Mouse (Mus musculus): ENCODE measurements at regions not wholly inside any gene's neighbourhood (a gene's known extent, or its start where the extent isn't known, plus 50 kb on each side); places are given as distances from the start of the nearest gene placed in this dataset.
A peak's percentile ranks its signal among the peaks of the same experiment; 100 is the strongest.

- DNase-seq: no peak
Measured at GRCm38 (mm10) chr16:78877941-78878340, 52.8 kb upstream of the Chodl start.

DNA sequence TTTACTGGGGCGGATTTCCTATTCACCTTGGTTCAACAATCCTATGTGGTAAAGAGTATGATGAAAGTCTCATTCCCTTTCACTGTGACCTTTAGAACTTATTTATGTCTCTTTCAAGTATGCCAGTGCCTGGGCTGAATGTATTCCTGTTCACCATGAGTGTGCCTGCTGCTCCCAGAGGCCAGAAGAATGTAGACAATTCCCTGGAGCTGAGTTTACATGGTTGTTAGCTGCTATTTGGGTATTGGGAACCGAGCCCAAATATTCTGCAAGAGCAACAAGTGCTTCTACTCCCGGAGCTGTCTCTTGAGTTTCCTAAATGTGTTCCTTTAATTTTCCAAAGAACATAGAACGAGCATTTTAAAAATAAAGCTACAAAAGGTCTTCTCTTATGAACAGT is 71.7 kb upstream of the Chodl start:
- DNase-seq: no peak

- no peak for DNase-seq
Measured at GRCm38 (mm10) chr16:78830957-78831356, 99.8 kb upstream of the Chodl start.

DNA sequence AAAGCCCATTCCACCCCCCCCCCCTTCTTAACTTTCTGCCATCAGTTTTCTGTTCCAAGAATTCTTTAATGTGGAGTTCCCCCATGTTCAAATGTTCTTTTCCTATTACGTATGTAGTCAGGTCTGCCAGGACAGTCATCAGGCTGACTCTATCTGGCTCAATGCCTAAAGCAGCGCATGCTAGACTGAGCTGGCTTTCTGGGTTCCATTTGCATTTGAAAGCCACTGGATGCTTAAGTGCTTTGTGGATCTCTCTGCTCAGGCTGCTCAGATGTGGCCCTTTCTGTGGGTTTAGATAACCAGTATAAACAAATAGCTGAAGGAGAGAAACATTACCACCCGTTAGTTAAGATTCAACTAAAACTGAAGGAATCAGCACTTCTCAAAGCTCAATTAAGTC is 103.0 kb upstream of the Chodl start:
- DNase-seq: peak; percentile 5

DNA sequence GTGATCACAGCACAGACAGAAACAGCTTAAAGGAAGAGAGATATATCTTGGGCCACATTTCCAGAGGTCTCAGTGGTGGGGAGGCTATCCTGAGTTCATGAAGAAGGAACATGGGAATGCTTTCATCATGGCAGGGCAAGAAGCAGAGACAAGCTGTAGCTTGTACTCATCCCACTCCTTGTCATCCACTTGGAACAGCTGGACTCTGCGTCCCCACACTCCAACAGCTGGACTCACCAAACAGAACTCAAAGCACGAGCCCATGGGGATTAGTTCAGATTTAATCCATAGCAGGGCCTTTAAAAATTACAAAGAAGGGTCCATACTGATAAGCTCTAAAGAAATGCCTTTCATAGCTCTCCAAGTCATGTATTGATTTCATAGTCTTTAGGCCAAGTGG is 140.7 kb upstream of the Chodl start:
- no peak for DNase-seq

GRCm38 (mm10) chr16:78759226-78759625 is 171.5 kb upstream of the Chodl start:
- no peak for DNase-seq

GRCm38 (mm10) chr16:78737902-78738301 is 161.4 kb upstream of the D16Ertd472e start:
- DNase-seq: no peak

DNA sequence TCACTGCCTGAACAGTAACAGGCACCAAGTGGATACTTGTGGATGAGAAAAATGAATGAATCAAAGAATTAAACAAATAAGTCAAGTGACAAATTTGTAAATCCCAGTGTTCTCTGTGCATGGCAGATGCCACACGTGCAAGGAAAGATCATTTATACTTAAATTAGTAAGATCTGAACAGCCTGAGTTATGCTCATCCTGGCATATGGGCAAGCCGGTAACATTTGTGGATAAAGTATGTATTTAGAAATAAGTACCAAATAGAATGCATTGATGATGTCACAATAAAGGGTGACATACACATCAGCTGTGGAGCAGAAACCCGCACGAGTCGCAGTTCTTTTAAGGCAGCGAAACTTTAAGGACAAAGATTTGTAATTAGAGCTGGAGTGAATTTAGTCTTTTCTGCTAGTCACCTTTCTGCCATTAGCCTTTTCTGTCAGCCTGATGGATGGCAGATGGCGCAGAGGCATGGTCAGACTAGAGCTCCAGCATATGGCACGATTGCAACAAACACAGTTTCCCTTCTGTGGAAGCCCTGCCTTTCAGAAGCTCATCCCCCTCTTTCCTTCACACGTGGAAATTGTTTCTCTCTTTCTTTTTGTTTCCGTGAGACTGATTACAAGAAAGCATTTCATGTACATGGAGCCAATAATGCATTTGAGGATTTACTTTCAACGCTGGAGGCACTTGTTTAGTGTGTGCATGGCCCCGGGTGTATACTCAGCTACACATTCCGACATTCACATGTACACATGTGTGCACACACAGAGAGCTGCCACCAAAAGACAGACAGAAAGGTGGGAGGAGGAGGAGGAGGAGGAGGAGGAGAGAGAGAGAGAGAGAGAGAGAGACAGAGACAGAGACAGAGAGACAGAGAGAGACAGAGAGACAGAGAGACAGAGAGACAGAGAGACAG is 154.3 kb upstream of the D16Ertd472e start:
- DNase-seq: no peak

- DNase-seq: no peak
Measured at GRCm38 (mm10) chr16:78725541-78725940, 149.0 kb upstream of the D16Ertd472e start.

DNA sequence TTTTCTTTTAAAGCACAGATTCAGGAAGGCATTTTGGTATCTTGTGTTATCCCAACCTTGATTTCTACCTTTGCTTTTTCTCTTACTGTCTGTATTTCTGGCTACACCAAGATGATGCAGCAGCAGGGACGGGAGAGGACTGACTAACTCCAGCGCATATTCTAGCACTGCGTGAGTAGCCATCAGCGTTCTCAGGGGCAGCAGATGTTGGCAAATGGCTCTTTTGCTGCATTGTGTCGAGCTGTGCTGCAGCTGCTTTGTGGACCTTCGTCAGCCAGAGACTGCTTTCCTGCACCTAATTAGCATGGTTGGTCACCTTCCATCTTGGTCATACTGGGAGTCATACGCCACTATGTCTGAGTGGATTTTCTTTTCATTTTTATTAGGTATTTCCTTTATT is 133.4 kb upstream of the D16Ertd472e start:
- DNase-seq: no peak

DNA sequence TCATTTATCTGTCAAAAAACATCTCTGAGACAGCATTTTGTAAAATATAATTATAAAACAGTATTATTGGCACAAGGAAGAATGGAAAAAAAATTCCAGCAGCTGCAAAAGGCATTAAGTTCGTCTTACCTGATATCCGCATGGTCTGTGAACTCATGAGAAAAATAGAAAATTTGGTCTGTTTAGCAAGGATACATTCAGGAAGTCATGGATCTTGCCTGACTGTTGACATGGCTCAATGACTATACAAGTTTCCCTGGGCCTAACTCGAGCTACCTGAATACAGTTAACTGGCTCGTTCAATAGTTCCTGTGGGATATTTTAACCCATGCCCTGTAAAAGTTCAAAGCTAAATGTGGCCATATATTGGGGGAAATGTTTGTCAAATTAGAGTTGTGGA is 131.1 kb upstream of the D16Ertd472e start:
- DNase-seq: no peak

- DNase-seq: no peak
Measured at GRCm38 (mm10) chr16:78707165-78707564, 130.7 kb upstream of the D16Ertd472e start.

DNA sequence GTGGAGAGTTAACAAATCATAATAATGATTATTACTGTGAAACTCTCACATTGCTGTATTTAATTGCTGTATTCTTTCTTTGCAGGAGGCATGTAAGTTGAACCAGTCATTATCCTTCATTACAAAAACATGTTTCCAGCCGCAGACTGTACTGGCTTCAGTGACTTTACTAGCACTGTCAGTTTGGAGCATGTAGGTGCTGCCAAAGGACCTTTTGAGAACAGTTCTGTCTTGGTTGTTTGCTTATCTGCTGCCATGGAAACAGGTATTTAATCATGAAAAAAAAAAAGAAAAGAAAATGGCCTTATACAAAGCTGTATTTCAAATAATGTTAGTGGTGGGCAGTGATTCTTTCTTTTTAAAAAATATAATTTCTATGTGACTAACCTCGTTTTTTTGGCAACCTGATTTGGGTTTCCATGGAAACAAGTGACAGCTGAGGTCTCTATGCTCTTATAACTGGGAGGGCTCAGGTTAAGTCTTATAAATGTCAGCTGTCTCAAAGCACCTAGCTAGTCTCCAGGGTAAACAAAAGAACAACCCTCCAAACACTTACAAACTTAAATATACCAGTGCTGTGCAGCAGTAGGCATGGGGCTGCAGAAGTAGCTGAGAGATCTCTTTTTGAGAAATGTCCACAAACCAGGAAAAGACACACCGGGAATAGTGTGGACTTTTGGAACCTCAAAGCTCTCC is 121.2 kb upstream of the D16Ertd472e start:
- no peak for DNase-seq

DNA sequence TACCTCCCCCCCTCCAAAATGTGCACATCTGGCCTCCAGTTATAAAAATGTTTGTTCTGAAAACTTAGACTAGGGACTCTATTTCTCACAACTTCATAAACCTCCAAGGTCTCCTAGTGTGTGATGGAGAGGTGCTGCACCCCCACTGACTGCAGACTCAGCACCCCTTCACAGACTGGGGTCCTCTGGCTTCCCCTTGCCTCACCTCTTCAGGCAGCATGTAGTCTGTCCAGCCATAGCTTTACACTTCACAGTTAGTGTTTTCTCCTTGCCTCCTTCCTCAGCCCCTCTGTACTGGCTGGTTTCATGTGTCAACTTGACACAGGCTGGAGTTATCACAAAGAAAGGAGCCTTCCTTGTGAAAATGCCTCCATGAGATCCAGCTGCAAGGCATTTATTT is 111.7 kb upstream of the D16Ertd472e start:
- DNase-seq: no peak

GRCm38 (mm10) chr16:78685160-78685559 is 108.7 kb upstream of the D16Ertd472e start:
- no peak for DNase-seq

GRCm38 (mm10) chr16:78684031-78684430 is 107.5 kb upstream of the D16Ertd472e start:
- no peak for DNase-seq

DNA sequence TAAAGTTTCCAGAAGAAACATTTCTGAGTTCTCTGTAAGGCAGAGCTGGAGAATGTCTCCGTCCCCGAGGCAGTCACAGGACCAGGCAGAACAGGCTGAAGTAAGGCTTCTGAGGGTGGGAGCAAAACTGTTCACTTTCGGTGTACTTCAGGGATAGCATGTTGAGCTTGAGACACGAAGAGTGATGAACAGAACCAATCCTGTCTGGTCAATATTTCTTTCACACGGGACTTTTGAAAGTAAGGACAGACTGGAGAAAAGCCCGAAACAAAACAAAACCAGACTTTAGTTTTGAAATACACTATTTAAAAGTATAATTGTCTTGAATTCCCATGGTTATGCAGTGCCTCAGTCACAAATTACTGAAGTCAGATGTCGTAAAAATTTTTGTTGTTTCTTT is 84.6 kb upstream of the D16Ertd472e start:
- DNase-seq: no peak

DNA sequence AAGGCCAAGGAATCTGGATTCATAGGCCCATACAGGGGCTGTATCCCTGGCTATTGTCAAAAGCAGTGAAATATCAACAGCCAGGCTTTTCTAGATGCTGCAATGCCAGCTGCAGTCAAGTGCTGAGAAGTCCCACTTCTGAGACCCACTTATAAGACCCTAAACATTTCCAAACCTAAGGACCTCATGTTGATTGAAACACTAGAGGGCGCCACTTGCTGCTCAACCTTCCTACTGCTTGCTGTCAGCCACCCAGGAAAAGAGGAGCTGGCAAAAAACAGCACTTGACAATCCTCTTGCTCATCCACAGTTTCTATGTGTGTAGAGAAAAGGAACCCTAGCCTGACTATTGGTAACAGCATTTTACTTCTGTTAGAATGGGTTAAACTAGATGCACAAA is 68.2 kb upstream of the D16Ertd472e start:
- peak; percentile 29 for DNase-seq

- no peak for DNase-seq
Measured at GRCm38 (mm10) chr16:78641717-78642116, 65.2 kb upstream of the D16Ertd472e start.

- DNase-seq: no peak
Measured at GRCm38 (mm10) chr16:78641205-78641604, 64.7 kb upstream of the D16Ertd472e start.

DNA sequence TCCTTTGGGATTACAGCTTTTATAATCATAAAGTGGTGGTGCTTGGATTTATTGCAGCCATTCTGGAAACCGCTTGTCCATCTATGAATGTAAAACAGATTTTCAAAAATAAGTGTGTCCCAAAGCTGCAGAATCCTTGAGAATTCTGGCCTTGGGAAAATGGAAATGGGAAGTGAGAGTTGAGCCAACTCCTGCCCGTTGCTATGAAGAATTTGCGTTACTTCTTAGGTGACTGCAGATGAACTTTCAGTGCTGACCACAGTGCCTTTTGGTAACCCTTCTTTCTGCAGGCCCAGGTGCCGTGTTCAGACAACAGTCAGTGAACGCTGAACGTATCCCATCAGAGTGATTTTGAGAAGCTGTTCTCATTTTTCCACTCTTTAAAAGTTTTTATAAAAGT is 60.9 kb upstream of the D16Ertd472e start:
- DNase-seq: no peak

DNA sequence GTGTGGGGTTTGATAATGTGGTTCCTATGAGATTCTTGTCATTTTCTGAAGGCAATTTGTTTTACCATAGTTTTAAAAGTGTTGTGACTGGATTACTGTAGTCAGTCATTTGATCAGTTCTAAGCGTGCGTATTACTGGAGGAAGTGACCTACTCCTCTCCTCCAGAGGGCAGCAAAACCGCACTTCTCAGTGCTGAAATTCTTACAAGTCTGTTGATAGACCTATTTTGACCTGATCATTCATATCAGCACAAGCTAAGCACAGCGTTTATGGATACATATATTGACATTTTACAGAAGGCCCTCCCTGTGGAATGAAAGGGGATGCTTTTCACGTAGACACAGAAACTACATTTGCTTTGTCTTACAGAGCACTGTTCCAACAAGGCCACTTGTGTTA is 60.5 kb upstream of the D16Ertd472e start:
- DNase-seq: peak; percentile 32

DNA sequence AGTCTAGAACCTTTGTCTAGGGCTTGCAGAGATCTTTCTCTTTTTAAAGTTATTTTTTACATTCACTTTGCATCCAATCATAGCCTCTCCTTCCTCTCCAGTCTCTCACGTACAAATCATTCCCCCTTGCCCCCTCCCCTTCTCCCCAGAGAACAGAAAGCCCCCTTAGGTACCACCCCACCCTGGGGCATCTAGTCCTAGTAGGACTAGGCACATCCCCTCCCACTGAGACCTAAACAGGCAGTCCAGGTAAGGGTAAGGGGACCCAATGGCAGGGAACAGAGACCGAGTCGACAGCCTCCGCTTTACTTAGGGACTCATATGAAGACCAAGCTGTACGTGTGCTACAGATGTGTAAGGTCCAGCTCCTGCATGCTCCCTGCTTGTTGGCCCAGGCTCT is 59.3 kb upstream of the D16Ertd472e start:
- no peak for DNase-seq

- peak; percentile 83 for DNase-seq
Measured at GRCm38 (mm10) chr16:78635257-78635656, 58.7 kb upstream of the D16Ertd472e start.
